Mouse (Mus musculus): ENCODE data around the gene Tmc7. TPM values are rescaled to one million over a fixed set of nuclear protein-coding genes. Genes with fewer than 3 reads are reported as not detected.

Tmc7 gene
- polyA plus RNA-seq, 1 experiment: 0.26 TPM

GRCm38 (mm10) chr7:118592146-118592545 is 7.6 kb upstream of the Tmc7 start:
- H3K4me3 ChIP-seq (ENCODE audit: control insufficient read depth, insufficient read depth, low read length): no peak overlapping the region
- 83% methylated on average over 6 of the region's 6 CpGs for WGBS
- no peak overlapping the region for H3K27ac ChIP-seq (ENCODE audit: control insufficient read depth, insufficient read depth, low read length)
- TF ChIP-seq POLR2A (IDR thresholded peaks at IDR 0.05; ENCODE audit: control insufficient read depth, extremely low read depth, insufficient read depth, low read length, poor library complexity): no peak
- TF ChIP-seq CTCF (IDR thresholded peaks at IDR 0.05; ENCODE audit: borderline replicate concordance, control insufficient read depth, extremely low read depth, insufficient read depth, low read length, poor library complexity): no peak
- no peaks in the 10 kb centered on the region for H3K36me3 ChIP-seq (ENCODE audit: control insufficient read depth, insufficient read depth, low read length)
- H3K27me3 ChIP-seq (ENCODE audit: control insufficient read depth, insufficient read depth, low read length): no peaks in the 10 kb centered on the region; the same call in 1 of the 2 replicates
- no peak for DNase-seq
- peaks cover 16% of the 10 kb centered on the region for H3K4me1 ChIP-seq (replicated peaks; ENCODE audit: control insufficient read depth, insufficient read depth, low read length)

- no peak for TF ChIP-seq CTCF (IDR thresholded peaks at IDR 0.05; ENCODE audit: borderline replicate concordance, control insufficient read depth, extremely low read depth, insufficient read depth, low read length, poor library complexity)
- no peak for TF ChIP-seq POLR2A (IDR thresholded peaks at IDR 0.05; ENCODE audit: control insufficient read depth, extremely low read depth, insufficient read depth, low read length, poor library complexity)
- no peak for DNase-seq
- Histone ChIP-seq H3K36me3 (ENCODE audit: control insufficient read depth, insufficient read depth, low read length) (no peaks in the 10 kb centered on the region), H3K4me1 (replicated peaks; ENCODE audit: control insufficient read depth, insufficient read depth, low read length) (peaks cover 5% of the 10 kb centered on the region), H3K27ac (ENCODE audit: control insufficient read depth, insufficient read depth, low read length) (no peak overlapping the region), H3K4me3 (ENCODE audit: control insufficient read depth, insufficient read depth, low read length) (no peak overlapping the region), H3K27me3 (ENCODE audit: control insufficient read depth, insufficient read depth, low read length) (no peaks in the 10 kb centered on the region; the same call in 1 of the 2 replicates)
- WGBS: 89% methylated on average over 5 of the region's 5 CpGs
These were observed 6.3 kb upstream of the Tmc7 start for GRCm38 (mm10) chr7:118590726-118591305.

- DNase-seq: no peak
- Histone ChIP-seq H3K36me3 (ENCODE audit: control insufficient read depth, insufficient read depth, low read length) (no peaks in the 10 kb centered on the region), H3K4me3 (ENCODE audit: control insufficient read depth, insufficient read depth, low read length) (no peak overlapping the region), H3K4me1 (replicated peaks; ENCODE audit: control insufficient read depth, insufficient read depth, low read length) (0 out of 2 replicates have a peak, but pooled peaks cover 4% of the 10 kb centered on the region), H3K27ac (ENCODE audit: control insufficient read depth, insufficient read depth, low read length) (no peak overlapping the region), H3K27me3 (ENCODE audit: control insufficient read depth, insufficient read depth, low read length) (peaks cover 6% of the 10 kb centered on the region; the same call in 1 of the 2 replicates)
- 85% methylated on average over 6 of the region's 6 CpGs for WGBS
- TF ChIP-seq POLR2A (IDR thresholded peaks at IDR 0.05; ENCODE audit: control insufficient read depth, extremely low read depth, insufficient read depth, low read length, poor library complexity): no peak
- no peak for TF ChIP-seq CTCF (IDR thresholded peaks at IDR 0.05; ENCODE audit: borderline replicate concordance, control insufficient read depth, extremely low read depth, insufficient read depth, low read length, poor library complexity)
These were observed 1.3 kb upstream of the Tmc7 start for GRCm38 (mm10) chr7:118585856-118586255.

GRCm38 (mm10) chr7:118584926-118585325 is 390 bp upstream of the Tmc7 start:
- Histone ChIP-seq H3K36me3 (ENCODE audit: control insufficient read depth, insufficient read depth, low read length) (no peaks in the 10 kb centered on the region), H3K27me3 (ENCODE audit: control insufficient read depth, insufficient read depth, low read length) (peaks cover 6% of the 10 kb centered on the region; the same call in 1 of the 2 replicates), H3K27ac (ENCODE audit: control insufficient read depth, insufficient read depth, low read length) (no peak overlapping the region), H3K4me1 (replicated peaks; ENCODE audit: control insufficient read depth, insufficient read depth, low read length) (0 out of 2 replicates have a peak, but pooled peaks cover 4% of the 10 kb centered on the region), H3K4me3 (ENCODE audit: control insufficient read depth, insufficient read depth, low read length) (no peak overlapping the region)
- 69% methylated on average over 5 of the region's 5 CpGs for WGBS
- no peak for DNase-seq
- TF ChIP-seq POLR2A (IDR thresholded peaks at IDR 0.05; ENCODE audit: control insufficient read depth, extremely low read depth, insufficient read depth, low read length, poor library complexity): no peak
- TF ChIP-seq CTCF (IDR thresholded peaks at IDR 0.05; ENCODE audit: borderline replicate concordance, control insufficient read depth, extremely low read depth, insufficient read depth, low read length, poor library complexity): no peak

GRCm38 (mm10) chr7:118583821-118584220 is 715 bp downstream of the Tmc7 start:
- WGBS: 39% methylated on average over 7 of the region's 7 CpGs
- DNase-seq: no peak
- no peak overlapping the region for H3K4me3 ChIP-seq (ENCODE audit: control insufficient read depth, insufficient read depth, low read length)
- H3K36me3 ChIP-seq (ENCODE audit: control insufficient read depth, insufficient read depth, low read length): no peaks in the 10 kb centered on the region
- 0 out of 2 replicates have a peak, but pooled peaks cover 4% of the 10 kb centered on the region for H3K4me1 ChIP-seq (replicated peaks; ENCODE audit: control insufficient read depth, insufficient read depth, low read length)
- TF ChIP-seq CTCF (IDR thresholded peaks at IDR 0.05; ENCODE audit: borderline replicate concordance, control insufficient read depth, extremely low read depth, insufficient read depth, low read length, poor library complexity): no peak
- TF ChIP-seq POLR2A (IDR thresholded peaks at IDR 0.05; ENCODE audit: control insufficient read depth, extremely low read depth, insufficient read depth, low read length, poor library complexity): no peak
- no peak overlapping the region for H3K27ac ChIP-seq (ENCODE audit: control insufficient read depth, insufficient read depth, low read length)
- peaks cover 6% of the 10 kb centered on the region; the same call in 1 of the 2 replicates for H3K27me3 ChIP-seq (ENCODE audit: control insufficient read depth, insufficient read depth, low read length)

GRCm38 (mm10) chr7:118579938-118580337 is 4.6 kb downstream of the Tmc7 start:
- 0 out of 2 replicates have a peak, but pooled peaks cover 4% of the 10 kb centered on the region for H3K4me1 ChIP-seq (replicated peaks; ENCODE audit: control insufficient read depth, insufficient read depth, low read length)
- whole genome bisulfite sequencing: 70% methylated on average over 2 of the region's 2 CpGs
- H3K27ac ChIP-seq (ENCODE audit: control insufficient read depth, insufficient read depth, low read length): no peak overlapping the region
- TF ChIP-seq CTCF (IDR thresholded peaks at IDR 0.05; ENCODE audit: borderline replicate concordance, control insufficient read depth, extremely low read depth, insufficient read depth, low read length, poor library complexity): no peak
- TF ChIP-seq POLR2A (IDR thresholded peaks at IDR 0.05; ENCODE audit: control insufficient read depth, extremely low read depth, insufficient read depth, low read length, poor library complexity): no peak
- H3K4me3 ChIP-seq (ENCODE audit: control insufficient read depth, insufficient read depth, low read length): no peak overlapping the region
- H3K27me3 ChIP-seq (ENCODE audit: control insufficient read depth, insufficient read depth, low read length): peaks cover 6% of the 10 kb centered on the region; the same call in 1 of the 2 replicates
- H3K36me3 ChIP-seq (ENCODE audit: control insufficient read depth, insufficient read depth, low read length): no peaks in the 10 kb centered on the region
- DNase-seq: no peak

All from thymus, adult 2 months (tissue).